Mouse (Mus musculus) left cerebral cortex, adult 9 months (tissue): Measurements from ENCODE around the gene Egflam.

Source experiments
- DNase-seq, 2 experiments: peaks; one replicate each; pipeline ENCODE4 v3.0.0; 2022; ENCODE audit warnings: low spot score in 2 of 2

Gene Egflam

DNA sequence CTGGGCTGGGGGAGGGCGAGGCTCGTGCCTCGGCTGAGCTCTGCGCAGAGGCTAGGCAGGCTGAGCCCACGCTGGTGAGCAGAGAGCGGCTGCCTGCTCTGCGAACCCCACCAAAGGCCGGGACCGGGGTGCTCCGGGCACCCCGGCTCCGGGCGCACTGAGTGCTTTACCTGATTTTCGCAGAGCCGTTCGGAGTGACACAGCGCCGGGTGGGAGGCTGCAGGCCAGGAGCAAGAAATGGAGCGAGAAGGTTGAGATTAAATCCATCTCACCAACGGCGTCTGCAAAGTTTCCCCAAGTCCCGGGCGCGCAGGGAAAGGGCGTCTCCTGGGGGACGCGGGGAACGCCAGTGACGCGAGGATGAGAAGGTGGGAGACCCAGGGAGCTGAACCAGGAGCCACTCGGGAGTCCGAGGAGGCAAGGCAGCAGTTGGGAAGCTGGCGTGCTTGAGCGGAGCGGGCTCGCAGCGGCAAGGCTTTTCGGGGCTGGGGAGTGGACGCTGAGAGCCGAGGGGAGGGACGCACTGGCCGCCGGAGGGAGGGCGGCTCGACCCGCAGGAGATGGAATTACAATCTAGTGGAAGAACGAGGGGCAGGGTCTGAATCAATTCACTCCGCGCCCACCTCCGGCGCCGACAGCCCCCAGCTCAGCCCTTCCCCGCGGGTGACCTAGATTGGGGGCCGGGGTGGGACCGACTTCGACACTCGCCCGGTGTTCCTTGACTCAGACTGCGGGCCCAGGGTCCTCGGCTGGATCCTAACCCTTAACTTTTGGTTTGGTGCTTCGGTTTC is at the start of gene Egflam:
Gene Egflam (minus strand): TSS at position 578 of the 791 bp plus-strand sequence.
- no peak for DNase-seq

DNA sequence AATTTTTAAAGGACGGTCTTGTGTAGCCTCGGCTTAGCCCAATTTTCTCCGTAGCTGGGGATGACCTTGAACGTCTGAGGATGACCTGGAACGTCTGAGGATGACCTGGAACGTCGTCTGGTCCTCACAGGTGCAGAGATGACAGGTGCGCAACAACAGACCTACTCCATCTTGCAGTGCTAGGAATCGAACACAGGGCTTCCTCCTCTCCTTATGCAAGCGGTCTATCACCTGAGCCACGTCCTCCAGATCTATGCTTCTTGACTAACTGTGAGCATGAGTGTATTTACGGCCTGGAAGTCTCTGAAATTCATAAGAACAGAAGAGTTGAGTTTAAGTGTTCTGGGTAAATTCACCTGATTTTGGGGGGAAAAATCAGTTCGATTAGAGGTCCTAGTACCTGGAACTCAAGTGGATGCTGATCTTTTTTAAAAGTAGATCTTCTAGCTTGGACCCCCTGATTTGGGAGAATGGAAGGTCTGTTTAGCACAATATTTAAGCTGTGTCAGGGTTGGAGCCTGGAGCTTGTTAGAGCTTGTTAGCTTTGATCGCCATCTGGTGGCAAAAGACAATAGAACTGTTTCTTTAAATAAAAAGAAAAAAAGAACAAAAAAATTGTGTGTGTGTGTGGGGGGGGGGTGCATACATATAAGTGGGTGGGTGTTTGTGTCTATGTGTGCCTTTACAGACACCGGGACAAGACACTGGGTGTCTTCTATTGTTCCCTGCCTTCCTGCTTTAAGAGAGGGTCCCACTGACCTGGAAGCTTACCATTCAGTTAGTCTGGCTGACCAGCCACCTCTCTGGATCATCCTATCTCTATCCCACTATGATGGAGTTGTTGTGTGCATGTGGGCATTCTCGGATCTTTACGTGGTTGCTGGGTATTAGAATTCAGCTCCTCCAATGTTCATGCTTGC is 45.5 kb upstream of the Egflam start:
- peak in 1 of 2 experiments; percentile 17 for DNase-seq

DNA sequence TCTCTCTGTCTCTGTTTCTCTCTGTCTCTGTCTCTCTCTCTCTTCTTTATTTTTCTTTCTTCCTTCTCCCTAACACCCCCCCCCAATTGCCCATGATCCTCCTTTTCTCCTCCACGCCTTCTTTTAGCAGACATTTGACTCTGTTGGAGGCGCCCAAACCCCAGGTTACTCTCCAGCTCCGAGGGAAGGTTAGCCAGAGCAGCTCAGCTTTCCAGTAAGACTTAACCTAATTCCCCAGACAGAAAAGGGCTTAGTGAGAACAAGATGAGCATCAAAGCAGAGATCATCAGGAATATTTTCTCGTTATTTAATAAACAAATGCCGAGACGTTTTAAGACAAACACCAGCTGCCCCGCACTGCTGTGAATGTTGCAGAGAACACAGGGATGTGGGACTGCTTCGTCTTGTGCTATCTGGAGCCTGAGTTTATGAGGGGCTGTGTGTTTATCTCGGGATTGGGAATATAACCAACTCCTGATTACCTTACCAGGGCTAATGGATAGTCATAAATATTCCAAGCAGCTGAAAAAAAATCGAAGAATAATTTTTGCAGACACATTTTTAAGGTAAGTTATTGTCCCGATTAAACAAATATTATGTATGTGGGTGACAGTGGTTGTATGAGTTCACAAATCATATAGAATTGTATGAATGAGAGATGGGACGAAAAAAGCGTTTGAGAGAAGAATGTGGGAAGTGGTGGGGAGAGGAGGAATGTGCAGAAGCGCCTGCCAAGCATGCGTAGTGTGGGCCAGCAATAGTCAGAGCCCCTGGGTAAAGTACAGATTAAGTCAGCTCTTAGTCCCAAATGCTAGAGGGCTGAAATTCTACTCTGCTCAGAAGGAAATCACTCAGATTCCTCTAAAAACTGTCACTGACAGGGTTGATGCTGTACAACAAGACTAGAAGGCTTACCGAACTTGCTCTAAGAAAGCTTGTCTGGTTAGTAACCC is 44.2 kb upstream of the Egflam start:
- no peak for DNase-seq

DNA sequence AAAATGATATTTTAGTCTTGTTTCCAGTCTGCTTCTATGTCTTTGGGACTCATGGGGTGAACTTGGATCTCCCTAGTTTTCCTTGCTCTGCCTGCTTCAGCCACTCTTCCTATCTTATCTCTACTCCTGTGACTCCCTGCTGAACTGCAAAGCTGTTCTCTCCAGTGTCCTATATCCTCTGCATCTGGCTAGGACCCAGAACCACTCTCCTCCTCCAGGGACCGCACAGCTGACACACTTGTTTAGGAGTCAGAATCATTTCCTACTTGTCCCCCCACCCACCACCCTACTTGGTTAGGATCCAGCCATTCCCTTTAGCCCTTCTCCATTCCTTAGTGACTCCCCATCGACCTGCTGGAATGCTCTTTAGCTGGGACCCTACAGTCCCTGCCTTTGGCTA is 26.1 kb upstream of the Egflam start:
- no peak for DNase-seq

DNA sequence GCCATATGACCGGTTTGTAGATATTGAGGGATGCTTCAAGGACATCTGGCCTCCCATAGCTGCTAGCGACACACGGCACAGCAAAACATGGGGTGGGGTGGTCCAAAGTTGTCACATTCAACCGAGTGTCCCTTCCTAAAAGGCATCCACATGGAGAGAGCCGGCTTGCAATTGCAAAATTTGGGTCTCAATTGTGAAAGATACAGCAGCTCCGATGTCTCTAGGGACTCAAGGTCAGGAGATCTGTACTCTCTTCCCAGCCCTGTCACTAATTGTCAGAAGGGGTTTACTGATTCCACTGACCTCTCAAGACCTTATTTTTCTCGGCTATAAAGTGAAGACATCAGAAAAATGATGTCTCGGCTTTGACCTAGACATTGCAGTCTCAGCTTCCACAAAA is 6.3 kb upstream of the Egflam start:
- DNase-seq, result no peak

DNA sequence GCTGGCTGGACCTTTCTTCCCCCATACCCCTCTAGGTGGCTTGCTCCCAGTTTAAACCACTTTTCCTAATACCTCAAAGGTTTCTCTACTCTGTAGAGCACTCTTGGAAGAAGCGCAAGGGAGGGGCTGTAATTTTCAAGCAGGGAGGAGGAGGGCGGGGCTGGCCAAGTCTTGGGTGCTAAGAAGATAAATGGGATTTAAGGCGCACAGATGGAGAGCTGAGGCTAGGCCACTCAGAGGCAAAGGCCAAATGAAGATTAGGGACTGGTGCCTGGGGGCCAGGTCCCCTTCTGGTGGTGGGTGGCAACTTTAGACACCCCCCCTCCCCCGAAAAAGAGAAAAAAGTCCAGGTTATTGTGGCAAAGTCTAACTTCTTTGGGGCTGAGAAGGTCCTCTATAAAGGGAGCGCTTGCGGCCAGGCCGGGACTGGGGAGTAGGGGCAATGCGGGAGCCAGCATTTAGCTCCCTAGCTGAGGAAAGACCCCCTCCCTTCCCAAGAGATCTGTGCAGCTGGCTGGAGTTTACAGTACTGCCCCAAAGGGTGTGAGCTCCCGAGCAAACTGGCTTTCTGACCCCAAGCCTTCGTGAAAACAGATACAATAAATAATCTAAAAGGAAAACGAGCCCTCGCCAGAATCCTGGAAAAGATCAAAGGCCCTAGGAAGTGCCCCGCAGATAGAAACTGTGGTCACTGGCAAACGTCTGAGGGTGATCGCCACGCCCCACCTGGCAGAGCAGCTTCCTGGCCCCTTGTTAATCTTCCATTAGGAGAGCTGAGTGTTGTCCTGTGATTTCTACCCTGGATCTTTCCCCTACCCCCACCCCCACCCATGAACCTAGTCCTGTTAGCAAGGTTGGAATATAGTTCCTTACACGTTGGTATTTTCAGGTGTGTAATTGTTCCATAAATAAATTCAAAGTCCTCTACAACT is 680 bp upstream of the Egflam start:
- no peak for DNase-seq

DNA sequence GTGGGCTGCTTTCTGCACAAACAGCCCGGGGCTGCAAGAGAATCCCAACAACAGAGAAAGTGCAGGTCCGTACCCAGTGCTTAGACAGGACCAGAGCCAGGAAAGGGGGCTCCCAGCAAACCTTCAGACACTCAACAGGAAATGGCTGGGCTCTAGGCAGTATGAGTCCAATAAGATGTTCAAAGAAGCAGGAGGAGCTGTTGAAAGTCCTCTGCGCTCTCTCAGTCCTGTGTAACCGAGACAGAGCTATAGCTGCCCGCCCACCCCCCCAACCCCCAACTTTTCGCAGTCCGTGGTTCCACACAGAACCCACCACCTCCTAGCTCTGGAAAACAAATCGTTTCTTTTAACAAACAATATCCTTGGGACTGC is 763 bp downstream of the Egflam start:
- DNase-seq, result no peak

DNA sequence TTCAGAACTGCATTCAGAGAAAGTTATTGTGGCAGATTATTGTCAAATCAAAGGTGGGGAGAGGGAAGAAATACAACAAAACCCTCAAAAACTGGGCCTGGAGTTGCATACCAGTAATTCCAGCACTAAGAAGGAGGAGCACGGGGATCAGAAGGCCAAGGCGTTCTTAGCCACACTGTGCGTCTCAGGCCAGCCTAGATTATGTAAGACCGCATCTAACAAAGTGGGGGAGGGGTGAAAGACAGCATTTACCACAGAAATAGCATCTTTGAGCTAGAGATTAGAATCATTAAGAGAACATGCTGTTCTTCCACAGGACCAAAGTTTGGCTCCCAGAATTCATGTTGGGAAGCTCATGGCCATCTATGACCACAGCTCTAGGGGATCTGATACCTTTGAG is 14.8 kb downstream of the Egflam start:
- no peak for DNase-seq

DNA sequence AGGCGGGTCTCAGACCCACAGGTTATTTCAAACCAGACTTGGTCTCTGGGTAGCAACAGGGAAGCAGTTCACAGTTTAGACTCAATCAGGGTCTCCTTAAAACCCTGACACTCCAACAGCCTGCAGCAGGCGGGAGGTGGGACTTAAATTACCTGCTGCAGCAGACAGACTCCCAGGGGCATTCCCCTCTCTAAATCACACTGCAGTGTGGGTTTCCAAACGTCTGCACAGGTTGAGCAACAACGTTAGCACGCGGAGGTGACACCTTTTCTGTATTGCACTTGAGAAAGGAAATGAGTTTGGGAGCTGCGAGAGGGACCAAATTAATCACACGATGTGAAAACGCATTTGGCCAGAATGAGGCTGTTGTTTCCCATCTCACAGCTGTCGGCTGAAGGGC is 15.7 kb downstream of the Egflam start:
- DNase-seq, result no peak

DNA sequence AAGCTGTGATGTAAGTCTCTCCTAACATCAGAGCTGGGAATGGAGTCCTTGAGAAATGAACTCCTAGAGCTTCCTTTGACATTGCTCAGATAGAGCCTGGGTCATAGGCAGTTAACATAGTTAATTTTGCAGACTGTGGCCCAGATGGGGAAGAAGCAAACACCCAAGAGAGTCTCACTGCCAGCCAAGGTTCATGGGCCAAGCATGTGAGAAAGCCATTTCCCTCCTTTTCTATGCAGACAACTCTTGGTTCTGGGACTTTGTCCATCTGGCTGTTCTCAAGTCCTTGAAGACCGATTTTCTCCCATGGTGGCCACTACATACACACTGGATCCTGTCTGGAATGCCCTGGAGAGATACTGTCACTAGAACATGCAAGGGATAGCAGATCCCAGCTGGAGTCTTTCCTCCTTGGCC is 45.6 kb downstream of the Egflam start:
- no peak for DNase-seq

DNA sequence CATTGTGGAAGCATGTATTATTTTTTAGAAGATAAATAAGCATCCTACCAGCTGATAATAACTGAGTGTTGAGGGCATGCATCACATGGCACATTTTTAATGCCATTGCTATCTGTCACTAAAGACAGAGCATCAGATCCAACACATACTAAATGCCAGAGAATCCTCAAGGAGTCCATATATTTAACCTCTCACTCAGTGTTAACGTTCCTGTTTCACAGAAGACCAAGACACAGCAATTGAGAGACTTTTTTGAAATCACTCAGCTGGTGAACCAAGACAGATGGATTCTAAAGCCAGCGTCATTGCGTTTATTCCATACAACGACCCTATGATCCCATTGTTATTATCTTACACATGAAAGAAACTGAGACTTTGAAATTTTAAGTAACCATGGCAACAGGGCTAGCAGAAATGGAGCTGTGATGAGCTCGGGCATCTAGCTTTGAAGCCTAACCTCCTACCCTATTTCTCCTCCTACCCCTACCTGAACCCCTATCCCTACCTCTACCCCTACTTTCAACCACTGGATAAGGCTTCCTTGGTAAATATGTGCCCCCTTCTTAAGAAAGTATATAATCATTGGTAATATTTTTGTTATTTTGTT is 57.4 kb downstream of the Egflam start:
- no peak for DNase-seq

DNA sequence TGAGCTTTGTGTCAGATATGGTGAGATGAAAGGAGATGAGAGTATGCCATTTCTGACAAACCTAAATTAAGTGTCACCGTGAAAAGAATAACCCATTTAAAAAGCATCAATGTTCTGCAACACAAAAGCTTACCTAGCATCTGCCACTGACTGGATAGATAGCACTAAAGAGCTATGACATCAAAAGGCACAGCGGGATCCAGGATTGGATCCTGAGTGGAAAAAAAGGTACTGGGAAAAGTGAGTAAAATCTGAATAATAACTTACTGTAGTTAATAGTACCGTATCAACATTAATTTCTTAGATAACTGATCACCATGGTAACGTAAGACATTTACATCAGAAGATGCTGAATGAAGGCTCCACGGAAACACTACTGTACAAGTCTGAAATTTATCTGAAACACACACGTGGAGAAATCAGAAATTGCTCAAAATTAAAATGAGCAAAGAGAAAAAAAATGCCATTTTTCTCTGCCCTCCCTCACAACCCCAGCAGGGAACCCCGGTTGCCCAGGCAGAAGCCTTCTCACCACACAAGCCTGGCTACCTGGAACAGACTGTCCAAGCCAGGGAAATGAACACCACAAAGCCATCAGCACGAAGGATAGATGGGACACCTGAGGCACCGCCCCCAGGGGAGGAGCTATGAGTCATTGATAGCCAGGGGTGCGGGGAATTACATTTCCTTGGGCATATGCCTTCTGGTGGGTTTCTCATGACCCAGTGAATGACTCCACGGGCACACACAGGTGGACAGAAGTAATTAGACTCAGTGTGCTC is 63.5 kb downstream of the Egflam start:
- DNase-seq, result no peak

DNA sequence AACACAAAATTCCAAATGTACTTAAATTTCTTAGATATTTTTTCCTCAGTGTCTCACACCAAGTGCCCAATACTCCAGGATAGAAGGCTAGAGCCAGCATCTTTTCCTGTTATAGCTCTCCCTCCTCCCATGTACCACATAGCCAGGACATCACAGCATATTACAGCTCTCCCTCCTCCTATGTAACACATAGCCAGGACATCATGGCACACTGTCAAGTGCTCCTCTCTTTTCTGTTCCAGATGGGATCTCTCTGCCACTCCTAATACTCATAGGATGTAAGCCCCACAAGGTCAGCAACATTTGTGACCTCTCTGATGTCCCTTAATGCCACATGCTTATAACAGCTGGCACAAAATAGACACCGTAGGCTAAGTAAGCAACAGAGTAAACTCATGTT is 65.3 kb downstream of the Egflam start:
- no peak for DNase-seq

DNA sequence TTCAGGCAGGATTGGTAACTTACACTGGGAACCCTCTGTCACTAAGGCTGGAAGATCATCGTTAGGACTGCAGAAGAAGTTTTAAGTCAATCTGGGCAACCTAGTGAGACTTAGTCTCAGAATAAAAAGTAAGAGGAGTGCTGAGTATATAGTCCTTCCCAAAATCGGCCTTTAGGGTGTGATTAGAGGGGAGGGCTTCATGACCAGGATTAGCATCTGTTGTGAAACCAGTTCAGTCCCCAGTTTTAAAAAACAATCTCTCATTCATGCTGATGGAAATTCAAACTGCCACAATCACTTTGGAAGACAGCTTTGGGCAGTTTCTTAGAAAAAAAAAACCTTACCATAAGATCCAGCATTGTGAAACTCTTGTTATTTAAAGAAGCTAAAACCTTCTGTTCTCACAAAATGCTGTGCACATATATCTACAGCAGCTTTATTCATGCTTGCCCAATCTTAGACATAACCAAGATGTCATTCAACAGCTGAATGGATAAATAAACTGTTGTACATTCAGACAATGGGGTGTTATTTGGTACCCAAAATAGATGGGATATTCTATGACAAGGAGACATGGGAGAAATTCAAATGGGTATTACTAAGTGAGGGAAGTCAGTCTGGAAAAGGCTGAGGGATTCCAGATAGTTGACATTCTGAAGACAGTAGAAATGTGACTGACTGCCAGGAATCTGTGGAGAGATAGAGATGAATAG is 75.4 kb downstream of the Egflam start:
- DNase-seq, result no peak

DNA sequence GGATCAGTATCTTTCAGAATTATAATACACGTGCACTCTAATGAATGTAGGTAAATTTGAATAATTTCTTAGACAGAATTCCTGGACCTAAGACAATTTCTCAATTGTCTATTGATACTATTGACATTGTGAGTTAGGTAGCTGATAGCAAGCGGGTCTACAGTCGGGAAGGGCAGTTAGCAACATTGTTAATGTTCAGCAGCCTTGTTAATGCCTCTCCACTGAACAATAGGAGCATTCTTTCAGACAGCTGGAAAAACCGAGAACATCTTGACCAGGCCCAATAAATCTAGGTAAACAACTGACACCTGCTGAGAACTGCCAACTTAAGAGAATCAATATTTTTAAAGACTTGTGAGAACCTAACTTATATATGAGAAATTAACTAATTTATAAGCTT is 77.3 kb downstream of the Egflam start:
- no peak for DNase-seq

DNA sequence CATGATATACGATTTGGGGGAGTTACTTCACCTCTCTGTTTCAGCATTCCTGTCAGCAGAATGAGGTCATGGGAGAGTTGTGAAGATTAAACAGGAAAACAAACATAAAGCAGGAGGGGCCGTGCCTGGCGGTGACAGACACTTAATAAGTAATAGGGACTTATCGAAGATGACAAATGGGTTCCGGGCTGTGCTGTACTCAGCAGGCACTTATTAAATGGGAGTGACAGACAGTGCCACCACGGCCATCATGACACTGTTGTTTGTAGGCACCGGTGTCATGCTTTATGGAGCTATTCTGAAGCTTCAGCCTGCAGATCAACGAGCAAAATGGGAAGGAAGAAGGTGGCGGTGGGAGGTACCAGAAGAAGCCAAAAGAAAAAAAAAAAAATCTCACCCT is 82.7 kb downstream of the Egflam start:
- no peak for DNase-seq

DNA sequence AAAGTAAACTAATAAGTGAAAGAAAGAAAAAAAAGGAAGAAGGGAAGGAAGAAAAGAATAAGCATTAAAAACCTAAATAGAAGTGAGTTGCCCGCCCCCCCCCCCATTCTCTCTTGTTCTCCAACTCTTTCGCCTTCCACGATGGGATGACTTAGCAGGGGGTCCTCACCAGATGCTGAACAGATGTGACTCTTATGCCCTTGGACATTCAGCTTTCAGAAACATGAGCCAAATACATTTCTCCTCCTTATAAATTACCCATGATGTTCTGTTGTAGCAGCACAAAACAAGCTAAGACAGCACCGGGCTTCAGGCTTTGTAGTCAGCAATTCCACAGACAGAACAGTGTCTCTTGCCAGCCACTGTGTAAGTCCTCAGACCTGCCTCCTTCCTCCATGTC is 89.5 kb downstream of the Egflam start:
- no peak for DNase-seq

DNA sequence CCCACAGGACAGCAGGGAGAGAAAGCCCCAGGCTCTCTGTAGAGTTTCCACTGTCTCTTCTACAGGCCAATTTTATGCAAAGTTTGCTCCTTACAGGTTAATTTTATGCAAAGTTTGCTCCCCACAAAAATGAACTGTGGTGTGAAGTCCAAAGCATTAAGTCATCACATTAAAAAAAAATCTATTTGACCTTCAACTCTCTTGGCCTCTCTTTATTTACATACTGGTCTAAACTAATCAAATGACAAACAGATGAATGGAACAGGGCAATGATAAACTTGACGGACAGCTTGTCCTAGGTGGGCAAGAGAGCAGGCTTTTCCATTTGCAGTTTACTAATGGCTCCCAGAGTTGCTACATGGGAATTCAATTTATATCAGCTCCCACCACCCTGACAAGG is 98.3 kb downstream of the Egflam start:
- no peak for DNase-seq

DNA sequence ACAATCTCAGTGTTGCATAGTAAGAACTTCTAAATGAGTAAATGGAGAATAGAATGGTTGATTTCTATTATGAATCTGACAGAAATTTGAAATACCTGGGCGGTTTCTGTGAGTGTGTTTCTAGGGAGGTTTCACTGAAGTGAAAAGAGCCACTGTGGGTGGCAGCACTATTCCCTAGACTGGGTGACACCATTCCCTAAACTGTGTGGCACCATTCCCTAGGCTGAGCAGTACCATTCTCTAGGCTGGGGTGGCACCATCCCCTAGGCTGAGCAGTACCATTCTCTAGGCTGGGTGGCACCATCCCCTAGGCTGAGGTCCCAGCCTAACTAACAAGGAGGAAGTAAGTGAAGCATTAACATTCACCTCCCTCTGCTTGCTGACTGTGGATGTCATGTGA is 103.0 kb downstream of the Egflam start:
- no peak for DNase-seq
